Mouse (Mus musculus): ENCODE data around the gene Vps53.

DNA sequence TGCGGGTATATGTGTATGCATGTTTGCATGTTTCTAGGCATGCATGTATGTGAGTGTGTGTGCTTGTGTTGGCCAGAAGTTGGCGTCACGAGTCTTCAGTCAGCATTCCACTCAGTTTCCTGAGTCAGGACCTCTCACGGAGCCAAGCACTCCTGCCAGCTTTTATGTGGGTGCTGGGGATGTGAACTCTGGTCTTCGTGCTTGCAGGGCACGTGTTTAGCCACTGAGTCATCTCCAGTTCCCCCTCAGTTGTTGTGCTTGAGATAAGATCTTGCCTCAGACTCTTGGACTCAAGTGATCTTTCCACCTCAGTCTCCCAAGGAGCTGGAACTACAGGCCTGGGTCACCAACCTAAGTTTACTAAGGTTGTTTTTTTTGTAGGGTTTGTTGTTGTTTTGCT is 170.3 kb downstream of the Vps53 start:
- TF ChIP-seq POLR2A (IDR thresholded peaks at IDR 0.05; ENCODE audit: borderline replicate concordance, extremely low read depth, low read depth, low read length) = no peak
- no peak for TF ChIP-seq CTCF (IDR thresholded peaks at IDR 0.05; ENCODE audit: insufficient read depth, low read length)

Data from lung, adult 2 months (tissue).